Mouse (Mus musculus) MEL (cell line): Measurements from ENCODE around the gene Dnajc25. TPM values are rescaled to one million over a fixed set of nuclear protein-coding genes. Genes with fewer than 3 reads are reported as not detected.

Experiments
- DNase-seq: peaks from one replicate; pipeline ENCODE4 v3.0.0; 2011; ENCODE audit warnings: low read depth, low spot score
- H3K27ac ChIP-seq: 2 replicates; pipeline ENCODE4 v1.5.1; 2012; ENCODE audit warnings: low read depth, mild to moderate bottlenecking, control low read depth, low read length, moderate library complexity; ENCODE audit not compliant: control insufficient read depth
- H3K27me3 ChIP-seq, 2 experiments: fragments of 150-350 bp in 1 of 2; sonication (generic) in 1 of 2; 2 replicates each; pipeline ENCODE4 v1.6.1; 2012; ENCODE audit warnings: low read length in 2 of 2, mild to moderate bottlenecking in 2 of 2, improper control_type of control experiment in 1 of 2, moderate library complexity in 1 of 2; ENCODE audit not compliant: insufficient read depth in 2 of 2, control insufficient read depth in 1 of 2
- H3K36me3 ChIP-seq, 2 experiments: 2 replicates each; pipeline ENCODE4 v1.6.1; 2012 to 2014; ENCODE audit warnings: low read length in 2 of 2, improper control_type of control experiment in 1 of 2, inconsistent platforms in 1 of 2, mild to moderate bottlenecking in 1 of 2; ENCODE audit not compliant: insufficient read depth in 2 of 2, control insufficient read depth in 1 of 2
- H3K4me1 ChIP-seq, 2 experiments: fragments of 150-350 bp in 1 of 2; sonication (generic) in 1 of 2; 2 replicates each; pipeline ENCODE4 v1.6.1; 2012; ENCODE audit warnings: low read length in 2 of 2, improper control_type of control experiment in 1 of 2, mild to moderate bottlenecking in 1 of 2; ENCODE audit not compliant: insufficient read depth in 2 of 2, control insufficient read depth in 1 of 2
- H3K4me3 ChIP-seq, 2 experiments: fragments of 150-350 bp in 1 of 2; sonication (generic) in 1 of 2; 2 replicates each; pipeline ENCODE4 v1.5.1; 2012; ENCODE audit warnings: low read depth in 2 of 2, low read length in 2 of 2, mild to moderate bottlenecking in 2 of 2, moderate library complexity in 2 of 2, control low read depth in 1 of 2, improper control_type of control experiment in 1 of 2; ENCODE audit not compliant: control insufficient read depth in 1 of 2, insufficient read depth in 1 of 2
- H3K79me2 ChIP-seq: 2 replicates; pipeline ENCODE4 v1.6.1; 2012; ENCODE audit warnings: mild to moderate bottlenecking, low read length, moderate library complexity; ENCODE audit not compliant: control insufficient read depth, poor library complexity, insufficient read depth
- H3K9ac ChIP-seq: 2 replicates; pipeline ENCODE4 v1.6.1; 2012; ENCODE audit warnings: low read depth, mild to moderate bottlenecking, control low read depth, low read length, moderate library complexity; ENCODE audit not compliant: control insufficient read depth, poor library complexity, severe bottlenecking
- H3K9me3 ChIP-seq: fragments of 150-350 bp; sonication (generic); replicated peaks from 2 replicates; pipeline ENCODE4 v1.6.1; 2012; ENCODE audit warnings: mild to moderate bottlenecking, low read length, improper control_type of control experiment, moderate library complexity; ENCODE audit not compliant: insufficient read depth
- BHLHE40 ChIP-seq: IDR thresholded peaks from 2 replicates; pipeline ENCODE4 v1.6.1; 2012; ENCODE audit warnings: low read depth, mild to moderate bottlenecking, inconsistent platforms, low read length, improper control_type of control experiment, borderline replicate concordance
- CHD1 ChIP-seq: IDR thresholded peaks from 2 replicates; pipeline ENCODE4 v1.6.1; 2012; ENCODE audit warnings: low read depth, mild to moderate bottlenecking, inconsistent platforms, low read length, improper control_type of control experiment
- CTCF ChIP-seq, 3 experiments: IDR thresholded peaks in 2 of 3; conservative IDR thresholded peaks in 1 of 3; 2 replicates each; pipeline ENCODE4 v1.5.1; 2011 to 2012; ENCODE audit warnings: low read length in 3 of 3, low read depth in 2 of 3, mild to moderate bottlenecking in 2 of 3, improper control_type of control experiment in 1 of 3, inconsistent platforms in 1 of 3, mixed read lengths in 1 of 3, moderate library complexity in 1 of 3; ENCODE audit not compliant: control insufficient read depth in 1 of 3, insufficient read depth in 1 of 3, poor library complexity in 1 of 3, severe bottlenecking in 1 of 3
- EP300 ChIP-seq, 2 experiments: IDR thresholded peaks; 2 replicates each; pipeline ENCODE4 v1.6.1; 2011; ENCODE audit warnings: improper control_type of control experiment in 2 of 2, low read length in 2 of 2, low read depth in 1 of 2, mild to moderate bottlenecking in 1 of 2
- GABPA ChIP-seq: IDR thresholded peaks from 2 replicates; pipeline ENCODE4 v1.6.1; 2012; ENCODE audit warnings: low read depth, mild to moderate bottlenecking, inconsistent platforms, low read length, improper control_type of control experiment, moderate library complexity
- GATA1 ChIP-seq: IDR thresholded peaks from 2 replicates; pipeline ENCODE4 v1.6.1; 2011; ENCODE audit warnings: low read depth, low read length, improper control_type of control experiment
- MAZ ChIP-seq: IDR thresholded peaks from 2 replicates; pipeline ENCODE4 v1.6.1; 2012; ENCODE audit warnings: low read depth, mild to moderate bottlenecking, inconsistent platforms, low read length, improper control_type of control experiment
- MEF2A ChIP-seq: IDR thresholded peaks from 2 replicates; pipeline ENCODE4 v1.6.1; 2014; ENCODE audit warnings: low read depth, mild to moderate bottlenecking, inconsistent platforms, low read length, improper control_type of control experiment; ENCODE audit not compliant: poor library complexity, insufficient replicate concordance, severe bottlenecking; ENCODE audit errors: extremely low read depth
- MXI1 ChIP-seq: IDR thresholded peaks from 2 replicates; pipeline ENCODE4 v1.6.1; 2011; ENCODE audit warnings: mild to moderate bottlenecking, low read depth, low read length, improper control_type of control experiment
- NELFE ChIP-seq: IDR thresholded peaks from 2 replicates; pipeline ENCODE4 v1.6.1; 2011; ENCODE audit warnings: low read depth, low read length, improper control_type of control experiment
- NRF1 ChIP-seq: IDR thresholded peaks from 2 replicates; pipeline ENCODE4 v1.6.1; 2014; ENCODE audit warnings: low read depth, mild to moderate bottlenecking, inconsistent platforms, low read length, improper control_type of control experiment, moderate library complexity; ENCODE audit not compliant: poor library complexity, insufficient read depth, severe bottlenecking
- POLR2AphosphoS5 ChIP-seq: IDR thresholded peaks from 2 replicates; pipeline ENCODE4 v1.6.1; 2012; ENCODE audit warnings: low read depth, borderline replicate concordance, mild to moderate bottlenecking, inconsistent platforms, low read length, moderate library complexity, mixed read lengths
- RAD21 ChIP-seq: IDR thresholded peaks from 2 replicates; pipeline ENCODE4 v1.6.1; 2011; ENCODE audit warnings: mild to moderate bottlenecking, low read depth, low read length, improper control_type of control experiment
- SIN3A ChIP-seq: IDR thresholded peaks from 2 replicates; pipeline ENCODE4 v1.6.1; 2012; ENCODE audit warnings: low read length, improper control_type of control experiment, inconsistent platforms
- SMC3 ChIP-seq: IDR thresholded peaks from 2 replicates; pipeline ENCODE4 v1.6.1; 2011; ENCODE audit warnings: low read depth, low read length, improper control_type of control experiment
- USF1 ChIP-seq: IDR thresholded peaks from 2 replicates; pipeline ENCODE4 v1.6.1; 2014; ENCODE audit warnings: low read depth, mild to moderate bottlenecking, inconsistent platforms, low read length, improper control_type of control experiment, moderate library complexity
- ZMIZ1 ChIP-seq: IDR thresholded peaks from 2 replicates; pipeline ENCODE4 v1.6.1; 2012; ENCODE audit warnings: low read depth, mild to moderate bottlenecking, inconsistent platforms, low read length, improper control_type of control experiment, moderate library complexity
- ZNF384 ChIP-seq: IDR thresholded peaks from 2 replicates; pipeline ENCODE4 v1.6.1; 2012; ENCODE audit warnings: low read depth, mild to moderate bottlenecking, inconsistent platforms, low read length, improper control_type of control experiment
- polyA plus RNA-seq, 2 experiments: library from polyadenylated mRNA; stranded (reverse) in 1 of 2; unstranded in 1 of 2; fragments of >175 nt in 1 of 2; fragments of >200 nt in 1 of 2; gene quantifications; 2 replicates each; pipeline versions ENCODE4 v1.2.1 to v1.2.4; 2012; ENCODE audit warnings: low replicate concordance in 2 of 2, low read depth in 1 of 2; ENCODE audit not compliant: insufficient read length in 2 of 2, insufficient read depth in 1 of 2, missing spikeins in 1 of 2
- total RNA-seq: library from RNA; depleted of rRNA; stranded (reverse); fragments of 300-350 nt; gene quantifications from 2 replicates; pipeline ENCODE4 v1.2.3, GENCODE M21; 2012

Dnajc25 gene
- total and polyA plus RNA-seq, 3 experiments: 6.6 to 11.8 TPM; not detected in 1

GRCm38 (mm10) chr4:58952630-58953029 lies 42.2 kb upstream of the Dnajc25 start:
- no peak for DNase-seq
- H3K27ac ChIP-seq: no peak overlapping the region
- no peaks in the 10 kb centered on the region for H3K9me3 ChIP-seq
- H3K36me3 ChIP-seq: no peaks in the 10 kb centered on the region
- H3K9ac ChIP-seq: no peak overlapping the region
- no peaks in the 10 kb centered on the region for H3K4me1 ChIP-seq
- no peaks in the 10 kb centered on the region for H3K27me3 ChIP-seq
- TF ChIP-seq NRF1 (no peak), NELFE (no peak), ZMIZ1 (no peak), POLR2AphosphoS5 (no peak), CHD1 (no peak), GATA1 (no peak), BHLHE40 (no peak), CTCF (IDR thresholded peaks at IDR 0.05 in 2 of 3, conservative IDR thresholded peaks at IDR 0.05 in 1 of 3; ENCODE audit: control insufficient read depth in 1 of 3, insufficient read depth in 1 of 3, low read depth in 2 of 3, low read length in 3 of 3, poor library complexity in 1 of 3, severe bottlenecking in 1 of 3) (no peak), EP300 (IDR thresholded peaks at IDR 0.05; ENCODE audit: low read depth in 1 of 2, low read length in 2 of 2) (no peak), RAD21 (no peak), SMC3 (no peak), GABPA (no peak), MEF2A (no peak), MAZ (no peak)
- no peaks in the 10 kb centered on the region for H3K79me2 ChIP-seq
- no peak overlapping the region for H3K4me3 ChIP-seq

GRCm38 (mm10) chr4:58961719-58962118 lies 33.1 kb upstream of the Dnajc25 start:
- Histone ChIP-seq H3K4me1 (no peaks in the 10 kb centered on the region; a peak in 1 of 4 replicates), H3K36me3 (no peaks in the 10 kb centered on the region), H3K79me2 (no peaks in the 10 kb centered on the region), H3K4me3 (peak overlapping the region; percentile 42 to 51), H3K9me3 (no peaks in the 10 kb centered on the region), H3K27ac (no peak overlapping the region), H3K9ac (peak overlapping the region; percentile 48), H3K27me3 (no peaks in the 10 kb centered on the region)
- peak; percentile 76 for DNase-seq
- TF ChIP-seq NRF1 (peak; percentile 80), USF1 (no peak), MXI1 (no peak), ZNF384 (no peak), SIN3A (0 out of 2 replicates have a peak, but pooled peaks have one; percentile 26), GATA1 (0 out of 2 replicates have a peak, but pooled peaks have one; percentile 8), CHD1 (no peak)
